Mouse (Mus musculus): ENCODE measurements around the gene Gm12184. TPM values are rescaled to one million over a fixed set of nuclear protein-coding genes. Genes with fewer than 3 reads are reported as not detected.
"Not testable (repeated sequence)": the region's sequence is repeated elsewhere in the genome, so short reads cannot be mapped to it uniquely, and the experiment has no call there.

Gm12184 gene
- total RNA-seq, 2 experiments from 2014 or later = 2.5 to 4.9 TPM

DNA sequence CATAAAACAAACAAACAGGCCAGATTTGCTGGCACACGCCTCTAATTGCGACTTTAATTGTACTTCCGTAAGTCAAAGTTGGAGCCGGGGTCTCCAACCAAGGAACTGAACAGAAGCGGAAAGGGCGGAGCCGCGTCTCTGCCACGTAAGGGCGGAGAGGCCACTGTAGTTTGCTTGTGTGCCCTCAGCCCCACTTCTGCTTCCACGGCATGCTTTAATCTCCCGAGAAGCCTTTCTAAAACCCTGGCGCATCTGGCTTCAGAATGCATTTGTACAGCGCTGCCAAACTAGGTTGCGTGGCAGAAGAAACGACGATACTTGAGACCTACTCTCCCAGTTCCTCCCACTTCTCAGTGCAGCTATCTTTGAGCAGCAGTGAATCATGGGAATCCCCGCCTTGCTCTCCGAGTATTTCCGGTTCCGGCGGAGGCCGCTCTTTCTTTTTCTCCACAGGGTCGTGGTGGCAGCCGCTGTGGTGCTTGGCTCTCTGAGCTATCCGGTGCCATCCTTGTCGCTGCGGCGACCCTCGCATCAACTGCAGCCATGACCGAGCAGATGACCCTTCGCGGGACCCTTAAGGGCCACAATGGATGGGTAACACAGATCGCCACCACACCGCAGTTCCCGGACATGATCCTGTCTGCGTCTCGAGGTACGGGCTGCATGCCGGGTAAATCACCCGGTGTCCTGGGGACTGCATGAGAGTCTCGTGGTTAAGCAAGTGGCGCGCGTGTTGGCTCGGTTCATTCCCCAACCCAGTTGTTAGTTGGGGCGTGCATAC lies 26.3 kb downstream of the Gm12184 start, which contains the start of gene Rack1:
TSS of gene Rack1 (plus strand) at position 412 of the 781 bp plus-strand sequence.
- peak; percentile 92 for DNase-seq

DNA sequence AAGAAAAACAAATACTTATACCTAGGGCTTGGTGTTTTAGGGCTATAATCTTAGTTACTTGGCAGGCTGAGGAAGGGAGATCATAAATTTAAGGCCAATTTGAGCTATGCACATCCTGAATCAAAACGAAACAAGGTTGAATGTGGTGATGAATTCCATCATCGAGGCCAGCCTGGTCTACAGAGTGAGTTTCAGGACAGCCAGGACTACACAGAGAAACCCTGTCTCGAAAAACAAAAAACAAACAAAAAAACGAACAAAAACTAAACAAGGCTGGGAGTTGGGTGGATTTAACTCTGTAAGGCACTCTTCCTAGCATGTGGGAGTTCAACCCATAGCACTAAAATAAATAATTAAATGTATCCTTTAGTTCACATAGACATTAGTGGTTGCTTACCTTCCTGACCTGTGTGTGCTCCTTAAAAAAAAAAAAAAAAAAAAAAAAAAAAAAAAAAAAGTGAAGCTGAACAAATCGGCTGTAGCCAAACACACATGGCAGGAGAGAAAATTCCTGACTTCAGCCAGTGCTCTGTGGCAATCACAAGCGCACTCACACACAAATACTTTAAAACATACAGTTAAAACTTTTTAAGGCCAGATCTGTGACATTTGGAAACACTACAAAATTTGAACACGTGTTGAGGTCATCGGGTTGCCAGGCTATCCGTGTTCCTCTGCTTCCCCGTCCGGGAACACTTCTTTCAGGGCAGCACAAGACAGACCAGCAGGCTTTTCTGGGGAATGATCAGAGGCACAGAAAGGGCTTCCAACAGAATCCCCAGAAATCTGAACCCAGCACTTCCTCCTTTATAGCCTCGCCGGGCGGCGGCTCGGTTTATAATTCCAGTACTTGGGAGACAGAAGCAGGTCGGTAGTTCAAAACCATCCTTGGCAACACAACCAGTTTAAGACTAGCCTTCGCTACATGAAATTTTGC lies 27.2 kb downstream of the Gm12184 start:
- no peak for DNase-seq

DNA sequence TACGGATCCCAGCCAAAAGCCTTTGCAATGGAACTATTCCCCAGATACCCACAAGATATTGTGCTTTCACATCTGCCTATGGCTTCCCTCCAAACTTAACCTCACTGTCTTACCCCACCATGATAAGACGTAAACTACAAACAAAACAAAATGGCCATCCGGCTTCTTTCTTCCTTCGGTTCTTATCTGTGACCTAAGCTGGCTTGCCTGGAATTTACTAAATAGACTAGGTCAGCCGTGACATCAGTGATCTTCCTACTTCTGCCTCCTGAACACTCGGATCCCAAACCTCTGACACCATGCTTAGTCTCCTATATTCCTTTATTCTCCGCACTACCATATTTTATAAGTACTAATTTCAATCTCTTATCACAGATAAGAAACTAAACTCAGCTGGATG lies 28.1 kb downstream of the Gm12184 start:
- no peak for DNase-seq

DNA sequence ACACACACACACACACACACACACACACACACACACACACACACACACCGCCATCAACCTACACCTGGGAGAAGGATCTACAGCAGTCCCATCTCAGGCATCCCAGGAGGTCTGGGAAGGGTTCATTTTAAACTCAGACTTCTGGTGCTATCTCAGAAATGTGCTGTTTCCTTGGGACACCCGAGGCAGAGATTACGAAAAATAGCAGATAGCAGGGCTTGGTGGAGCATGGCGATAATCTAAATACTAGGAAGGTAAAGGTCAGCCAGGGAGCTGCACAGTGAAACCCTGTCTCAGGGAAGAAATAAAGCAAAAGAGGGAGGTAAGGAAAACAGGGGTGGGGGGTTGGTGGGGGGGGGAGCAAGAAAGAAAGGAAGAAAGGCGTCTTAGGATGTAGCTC lies 29.2 kb downstream of the Gm12184 start:
- no peak for DNase-seq

DNA sequence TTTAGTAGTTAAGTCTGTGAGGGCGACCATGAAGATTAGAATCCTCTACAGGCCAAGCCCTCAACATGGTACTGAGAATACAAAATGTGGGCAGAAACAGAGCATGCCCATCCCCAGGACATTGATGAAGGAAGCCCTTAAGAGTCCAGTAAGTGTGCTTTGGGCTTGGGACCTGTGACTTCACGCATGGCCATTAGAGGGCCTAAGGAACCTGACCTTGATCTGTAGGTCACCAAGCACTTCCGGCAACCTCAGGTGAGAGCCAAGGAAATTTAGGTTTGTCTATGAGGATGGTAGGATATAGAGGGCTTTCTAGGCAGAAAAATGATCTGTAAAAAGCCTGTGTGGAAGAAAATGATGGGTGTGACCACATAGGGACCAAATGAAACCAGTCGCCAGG lies 30.2 kb downstream of the Gm12184 start:
- no peak for DNase-seq

DNA sequence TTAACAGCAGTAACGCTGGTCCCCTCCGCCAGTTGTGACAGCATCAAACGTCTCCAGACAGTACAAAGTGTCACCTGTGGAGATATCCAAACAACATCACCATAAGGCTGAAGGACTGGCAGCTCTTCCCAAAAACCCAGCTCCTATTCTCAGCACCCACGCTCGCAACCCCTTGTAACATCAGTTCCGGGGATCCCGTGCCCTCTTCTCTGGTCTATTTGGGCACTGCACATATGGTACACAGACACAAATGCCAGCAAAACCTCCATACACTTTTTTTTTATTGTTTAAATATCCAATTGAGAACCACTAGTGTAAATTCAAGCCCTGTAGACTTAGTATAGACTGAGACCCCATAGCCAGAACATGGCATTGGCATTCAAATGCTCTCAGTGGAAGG lies 31.2 kb downstream of the Gm12184 start:
- DNase-seq = no peak

DNA sequence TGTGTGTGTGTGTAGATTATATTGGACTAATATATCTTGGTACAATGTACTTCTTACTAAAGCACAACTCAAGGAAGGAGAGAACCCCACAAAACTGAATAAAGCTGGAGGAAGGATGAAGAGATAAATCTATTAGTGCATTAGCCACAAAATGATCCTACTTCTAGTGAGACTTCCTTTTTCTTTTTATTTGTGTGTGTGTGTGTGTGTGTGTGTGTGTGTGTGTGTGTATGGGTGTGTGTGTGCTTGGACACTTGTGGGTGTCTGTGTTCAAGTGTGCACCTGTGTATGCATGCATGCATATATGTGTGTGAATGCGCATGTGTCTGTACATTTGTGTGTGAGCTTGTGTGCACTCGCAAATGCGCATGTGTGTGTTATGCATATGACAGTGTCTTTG lies 33.3 kb downstream of the Gm12184 start:
- DNase-seq = no peak

DNA sequence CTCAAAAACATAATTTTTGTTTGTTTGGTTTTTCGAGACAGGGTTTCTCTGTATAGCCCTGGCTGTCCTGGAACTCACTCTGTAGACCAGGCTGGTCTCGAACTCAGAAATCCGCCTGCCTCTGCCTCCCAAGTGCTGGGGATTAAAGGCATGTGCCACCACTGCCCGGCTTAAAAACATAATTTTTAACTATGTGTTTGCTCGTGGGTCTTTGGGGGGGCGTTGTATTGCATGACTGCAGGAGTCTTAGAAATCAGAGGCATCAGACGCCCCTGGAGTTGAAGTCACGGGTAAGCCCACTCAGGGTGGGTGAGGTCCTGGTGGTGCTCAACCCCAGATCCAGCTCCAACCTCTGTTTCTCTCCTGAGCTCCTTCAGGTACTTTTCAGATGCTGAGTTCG lies 34.6 kb downstream of the Gm12184 start:
- not testable (repeated sequence) for DNase-seq

DNA sequence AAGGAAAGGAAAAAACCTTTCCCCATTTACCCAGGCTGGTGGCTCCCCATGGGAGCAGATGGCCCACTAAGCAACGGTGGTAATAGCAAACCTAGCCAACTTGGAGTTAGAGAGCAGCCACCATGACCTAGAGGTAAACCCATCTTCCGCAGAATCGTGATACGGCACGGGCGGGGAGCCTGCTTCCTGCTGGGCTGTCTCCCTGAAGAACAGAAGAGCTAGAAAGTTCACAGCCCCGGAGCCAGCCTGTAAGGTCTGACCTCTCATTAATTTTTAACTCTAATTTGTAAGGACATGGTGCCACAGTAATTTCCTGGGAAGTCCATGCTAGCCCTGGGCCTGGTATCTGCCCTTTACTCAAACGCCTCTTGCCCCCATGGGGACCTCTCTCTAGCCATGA lies 35.5 kb downstream of the Gm12184 start:
- no peak for DNase-seq

DNA sequence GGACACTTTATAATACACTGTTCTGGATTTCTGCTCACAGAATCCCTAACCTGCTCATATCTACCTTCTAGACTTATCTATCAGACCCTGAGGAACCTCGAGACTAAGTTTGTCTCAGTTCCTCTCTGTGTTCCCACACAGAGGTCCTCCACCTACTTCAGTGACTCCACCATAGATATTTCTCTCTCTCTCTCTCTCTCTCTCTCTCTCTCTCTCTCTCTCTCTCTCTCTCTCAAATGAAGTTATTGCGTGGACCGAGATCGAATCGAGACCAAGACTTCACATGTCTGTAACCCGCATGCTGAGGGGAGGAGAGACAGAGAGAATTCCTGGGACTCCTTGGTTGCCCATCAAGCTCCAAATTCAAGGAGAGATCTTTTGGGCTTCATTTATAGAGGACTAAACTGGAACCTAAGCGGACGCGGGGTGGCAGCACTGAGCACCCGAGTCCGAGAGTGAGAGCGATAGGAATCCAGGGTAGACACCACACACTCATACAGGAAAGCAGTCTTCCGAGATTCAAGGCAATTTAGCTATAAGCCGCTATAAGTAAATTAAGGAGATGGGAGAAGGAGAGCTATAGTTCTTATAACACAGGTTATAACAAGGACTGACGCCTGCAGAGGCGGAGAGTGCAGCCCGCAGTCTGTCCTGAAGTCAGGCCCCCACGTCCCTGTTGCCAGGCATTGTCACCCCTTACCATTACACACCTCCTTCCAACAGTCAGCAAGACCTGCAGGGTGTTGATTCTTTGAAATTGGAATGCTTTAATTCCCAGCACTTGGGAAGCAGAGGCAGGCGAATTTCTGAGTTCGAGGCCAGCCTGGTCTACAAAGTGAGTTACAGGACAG lies 36.3 kb downstream of the Gm12184 start:
- DNase-seq = peak; percentile 91

DNA sequence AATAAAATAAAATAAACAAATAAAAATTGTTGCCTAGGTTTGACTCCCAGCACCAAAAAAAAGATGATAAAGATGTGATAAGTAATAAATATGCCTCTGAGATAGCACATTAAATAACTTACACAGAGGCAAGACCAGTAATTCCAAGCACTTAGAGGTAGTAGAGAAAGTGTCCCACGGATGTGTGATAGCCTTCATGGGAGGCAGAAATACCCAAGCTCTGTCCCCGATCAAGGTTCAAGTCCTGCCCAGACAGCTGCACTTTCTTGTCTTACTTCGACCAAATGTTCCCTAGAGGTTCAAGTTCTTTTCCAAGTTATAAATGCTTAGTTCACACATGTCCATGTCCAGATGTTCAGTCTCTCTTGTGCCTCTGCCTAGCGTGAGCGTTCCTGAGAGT lies 37.2 kb downstream of the Gm12184 start:
- no peak for DNase-seq

DNA sequence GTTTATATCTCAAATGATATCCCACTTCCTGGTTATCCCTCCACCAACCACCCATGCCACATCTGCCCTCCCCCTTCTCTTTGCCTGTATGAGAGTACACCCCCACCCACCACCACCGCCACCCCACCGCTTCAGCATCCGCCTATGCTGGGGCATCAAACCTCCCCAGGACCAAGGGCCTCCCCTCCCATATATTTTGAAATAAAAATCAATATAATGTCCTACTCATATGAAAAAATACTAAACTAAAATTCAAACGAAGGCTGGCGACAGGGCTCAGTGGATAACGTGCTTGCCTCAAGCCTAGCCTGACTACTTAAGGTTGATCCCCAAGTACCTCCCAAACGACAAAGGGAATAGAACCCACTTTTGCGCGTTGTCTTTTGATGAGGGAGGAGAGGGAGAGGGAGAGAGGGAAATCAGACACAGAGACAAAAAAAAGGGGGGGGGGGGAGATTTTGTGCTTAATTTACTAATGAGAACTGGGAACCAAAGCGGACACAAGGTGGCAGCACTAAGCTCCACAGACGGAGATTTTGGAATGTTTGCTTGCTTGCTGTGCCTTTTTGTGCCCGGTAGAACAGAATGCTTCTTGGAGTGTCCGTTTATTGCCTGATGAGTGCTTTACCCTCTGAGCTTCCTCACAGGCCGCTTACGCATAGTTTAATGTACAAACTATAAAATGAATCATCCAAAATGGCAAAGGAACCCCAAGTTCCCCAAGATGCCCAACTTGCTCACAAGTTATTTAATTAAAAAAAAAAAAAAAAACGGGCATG lies 38.0 kb downstream of the Gm12184 start:
- DNase-seq = peak; percentile 83

DNA sequence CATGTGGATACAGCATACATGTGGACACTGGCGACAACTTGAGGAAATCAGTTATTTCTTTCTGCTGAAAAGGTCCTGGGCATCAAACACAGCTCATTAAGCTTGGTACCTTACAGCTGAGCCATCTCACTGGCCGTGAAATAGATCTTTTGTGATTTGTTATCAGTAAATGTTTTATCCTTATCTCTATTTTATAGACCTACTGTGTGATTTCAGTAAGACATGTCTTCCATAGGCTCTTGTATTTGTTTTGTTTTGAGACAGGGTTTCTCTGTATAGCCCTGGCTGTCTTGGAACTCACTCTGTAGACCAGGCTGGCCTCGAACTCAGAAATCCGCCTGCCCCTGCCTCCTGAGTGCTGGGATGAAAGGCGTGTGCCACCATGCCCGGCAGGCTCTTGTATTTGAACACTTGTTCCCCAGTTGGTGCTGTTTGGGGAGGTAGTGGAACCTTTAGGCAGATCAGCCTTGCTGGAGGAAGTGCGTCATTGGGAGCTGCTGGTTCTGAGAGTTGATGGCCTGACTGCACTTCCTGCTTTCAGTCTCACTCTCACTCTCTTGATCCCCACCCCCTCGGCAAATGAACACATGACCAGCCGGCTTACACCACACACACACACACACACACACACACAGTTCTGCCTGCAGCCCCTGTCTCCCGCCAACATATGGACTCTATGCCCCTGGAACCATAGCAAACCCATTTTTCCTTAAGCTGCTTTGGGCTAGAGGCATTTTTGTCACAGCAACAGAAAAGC lies 38.8 kb downstream of the Gm12184 start:
- DNase-seq = peak; percentile 37

DNA sequence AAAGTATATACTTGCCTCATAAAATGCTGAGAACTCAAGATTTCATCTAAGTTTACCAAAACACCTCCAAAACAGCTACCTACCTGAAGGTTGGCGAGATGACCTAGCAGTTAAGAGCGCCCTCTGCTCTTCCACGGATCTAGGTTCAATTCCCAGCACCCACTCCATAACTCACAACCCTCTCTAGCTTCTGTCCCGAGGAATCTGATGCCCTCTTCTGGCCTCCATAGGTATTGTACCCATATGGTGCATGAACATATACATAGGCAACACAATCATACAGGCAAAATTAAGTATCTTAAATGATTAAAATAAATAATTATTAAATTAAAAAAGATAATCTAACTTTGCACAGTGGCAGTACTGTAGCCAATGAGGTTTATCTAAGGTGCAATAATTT lies 44.2 kb downstream of the Gm12184 start:
- DNase-seq = no peak

DNA sequence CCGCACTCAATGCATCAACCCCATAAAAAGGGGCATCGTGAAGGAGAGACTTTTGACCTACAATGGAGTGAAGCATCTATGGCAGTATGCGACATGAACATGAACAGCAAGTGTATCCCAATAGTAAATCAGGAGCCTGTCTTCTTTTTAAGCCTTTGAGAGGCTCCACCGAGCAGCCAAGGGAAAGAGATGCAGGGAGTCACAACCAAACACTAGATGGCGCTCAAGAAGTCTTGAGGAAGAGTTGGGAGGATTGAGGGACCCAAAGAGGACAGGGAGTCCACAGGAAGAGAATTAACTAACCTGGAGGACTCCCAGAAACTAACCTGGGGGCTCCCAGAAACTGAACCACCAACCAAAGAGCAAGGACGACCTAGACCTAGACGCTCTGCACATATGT lies 47.0 kb downstream of the Gm12184 start:
- DNase-seq = peak; percentile 56

DNA sequence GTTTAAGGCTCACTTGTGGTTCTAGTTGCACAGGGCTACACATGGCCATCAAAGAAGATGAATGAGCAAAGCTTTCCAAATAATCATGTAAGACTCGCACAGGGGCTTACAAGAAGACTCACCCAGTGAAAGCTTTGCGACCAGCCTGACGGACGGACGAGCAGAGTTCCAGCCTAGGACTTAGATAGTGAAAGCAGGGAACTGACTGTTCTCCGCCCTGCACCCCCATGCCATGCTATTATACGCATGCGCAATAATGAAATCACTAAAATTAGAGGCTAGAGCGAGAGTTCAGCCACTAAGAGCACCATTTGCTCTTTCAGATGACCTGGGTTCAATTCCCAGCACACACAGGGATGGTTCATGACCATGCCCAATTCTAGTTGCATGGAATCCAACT lies 49.2 kb downstream of the Gm12184 start:
- no peak for DNase-seq

DNA sequence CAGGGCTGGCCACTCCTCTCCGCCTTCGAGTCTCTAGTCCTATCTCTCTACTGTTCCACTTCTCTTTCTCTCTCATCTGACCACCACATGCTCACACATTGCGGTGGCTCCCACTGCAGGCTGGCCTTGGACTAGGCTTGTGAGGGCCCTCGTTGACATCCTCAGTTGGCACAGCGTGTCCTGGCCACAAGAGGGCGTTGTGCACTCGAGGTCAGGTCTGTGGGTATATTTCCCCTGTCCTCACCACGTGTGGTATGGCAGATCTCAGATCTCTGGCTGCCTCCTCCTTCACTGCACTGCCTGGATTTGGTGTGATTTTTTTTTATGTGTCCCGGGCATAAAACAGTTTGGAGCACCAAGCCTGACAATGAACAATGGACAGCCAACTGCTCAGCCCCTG lies 49.8 kb downstream of the Gm12184 start:
- no peak for DNase-seq

DNA sequence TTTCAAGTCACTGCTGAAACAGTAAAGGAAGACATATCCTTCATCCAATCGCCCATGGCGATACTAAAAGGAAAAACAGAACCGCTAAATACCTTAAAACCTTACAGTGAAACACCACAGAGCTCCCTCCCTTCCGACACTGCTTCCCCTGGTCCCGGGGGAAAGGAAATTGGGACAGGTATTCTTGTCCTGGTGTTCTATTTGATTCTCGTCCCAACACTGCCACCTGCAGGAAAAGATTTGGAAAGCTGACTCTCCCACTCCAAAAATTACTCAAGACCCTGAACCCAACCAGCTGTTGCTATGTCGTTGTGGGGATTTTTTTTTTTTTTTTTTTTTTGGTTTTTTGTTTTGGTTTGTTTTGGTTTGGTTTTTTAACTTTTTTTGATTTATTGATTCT lies 51.0 kb downstream of the Gm12184 start:
- peak; percentile 65 for DNase-seq
